Mouse (Mus musculus): ENCODE data around the gene Rps11. TPM values are rescaled to one million over a fixed set of nuclear protein-coding genes. Genes with fewer than 3 reads are reported as not detected.

The Rps11 gene
- total RNA-seq, 1 experiment: 1,746 TPM

DNA sequence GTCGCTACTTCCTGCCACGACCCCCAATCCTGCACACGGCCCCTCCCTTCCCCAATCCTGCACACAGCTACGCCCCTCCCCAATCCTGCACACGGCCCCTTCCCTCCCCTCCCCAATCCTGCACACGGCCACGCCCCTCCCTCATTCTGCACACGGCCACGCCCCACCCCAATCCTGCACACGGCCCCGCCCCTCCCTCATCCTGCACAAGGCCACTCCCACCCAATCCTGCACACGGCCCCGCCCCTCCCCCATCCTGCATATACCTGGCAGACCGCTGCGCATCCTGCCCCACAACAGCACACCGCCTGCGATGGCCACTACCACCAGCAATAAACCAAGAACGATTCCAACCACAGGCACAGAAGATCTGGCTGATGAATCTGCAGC is 30.7 kb downstream of the Rps11 start:
- H3K9ac ChIP-seq (ENCODE audit: insufficient read depth, low read depth, low read length, poor library complexity, severe bottlenecking): peak overlapping the region; percentile 13; the same call in 1 of the 2 replicates
- H3K4me3 ChIP-seq (ENCODE audit: insufficient read depth in 1 of 2, low read depth in 1 of 2, low read length in 2 of 2, poor library complexity in 1 of 2, severe bottlenecking in 1 of 2): no peak overlapping the region; a peak in 1 of 4 replicates
- TF ChIP-seq ZC3H11A (IDR thresholded peaks at IDR 0.05; ENCODE audit: borderline replicate concordance, low read depth, low read length) (no peak), ZNF384 (IDR thresholded peaks at IDR 0.05; ENCODE audit: low read depth, low read length) (no peak), HCFC1 (IDR thresholded peaks at IDR 0.05; ENCODE audit: borderline replicate concordance, insufficient read depth, low read length) (no peak), MAFK (IDR thresholded peaks at IDR 0.05; ENCODE audit: insufficient read depth, low read depth, low read length) (no peak), CHD2 (IDR thresholded peaks at IDR 0.05; ENCODE audit: low read depth, low read length) (no peak)
- in situ Hi-C loops (cut with MboI; ENCODE audit: low sequenced_read_pairs in 2 of 2, unreplicated experiment in 2 of 2): no loop called here
- no peaks in the 10 kb centered on the region for H3K36me3 ChIP-seq (ENCODE audit: control insufficient read depth, insufficient read depth, low read length, poor library complexity, severe bottlenecking)
- H3K4me1 ChIP-seq (ENCODE audit: control insufficient read depth in 2 of 2, insufficient read depth in 2 of 2, low read length in 2 of 2, poor library complexity in 1 of 2): peaks cover 4 to 27% of the 10 kb centered on the region in 2 experiments; a peak in 2 of 4 replicates
- DNase-seq (ENCODE audit: low read depth, low spot score): no peak
- no peak overlapping the region for H3K27ac ChIP-seq (ENCODE audit: insufficient read depth, low read depth, low read length, poor library complexity, severe bottlenecking)
- no peaks in the 10 kb centered on the region for H3K9me3 ChIP-seq (ENCODE audit: control insufficient read depth, insufficient read depth, low read depth, low read length)

DNA sequence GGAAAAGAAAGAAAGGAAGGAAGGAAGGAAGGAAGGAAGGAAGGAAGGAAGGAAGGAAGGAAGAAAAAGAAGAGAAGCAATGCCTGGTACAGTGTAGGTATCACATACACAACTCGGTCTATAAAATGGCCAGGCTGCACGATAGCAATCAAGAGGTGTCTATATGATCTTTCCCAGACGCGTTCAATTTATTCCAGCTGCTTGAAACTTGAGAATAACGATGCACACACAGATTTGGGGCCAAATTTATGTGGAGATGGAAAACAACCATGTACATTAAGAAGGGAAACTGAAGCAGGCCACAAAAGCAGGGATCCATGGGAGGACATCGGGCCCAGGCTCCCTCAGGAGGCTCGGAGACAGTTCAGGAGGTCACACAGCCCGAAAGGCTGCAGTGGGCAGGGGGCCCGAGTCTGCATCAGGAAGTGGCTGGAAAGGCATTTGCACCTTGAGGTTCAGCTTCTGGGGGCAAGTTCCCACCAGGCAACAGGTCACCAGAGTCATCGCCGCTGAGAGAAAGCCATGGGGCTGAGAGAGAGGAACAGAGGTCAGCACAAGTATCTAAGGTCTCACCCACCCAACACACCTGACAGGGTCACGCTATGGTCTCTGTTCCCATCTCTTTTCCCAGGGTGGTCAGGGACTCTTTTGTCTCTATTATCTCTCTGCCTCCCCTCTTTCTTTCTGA is 31.3 kb downstream of the Rps11 start:
- no peak for DNase-seq (ENCODE audit: low read depth, low spot score)
- TF ChIP-seq ZC3H11A (IDR thresholded peaks at IDR 0.05; ENCODE audit: borderline replicate concordance, low read depth, low read length): no peak
- TF ChIP-seq MAFK (IDR thresholded peaks at IDR 0.05; ENCODE audit: insufficient read depth, low read depth, low read length): no peak
- TF ChIP-seq CHD2 (IDR thresholded peaks at IDR 0.05; ENCODE audit: low read depth, low read length): no peak
- no peak for TF ChIP-seq ZNF384 (IDR thresholded peaks at IDR 0.05; ENCODE audit: low read depth, low read length)
- TF ChIP-seq HCFC1 (IDR thresholded peaks at IDR 0.05; ENCODE audit: borderline replicate concordance, insufficient read depth, low read length): no peak
- H3K4me1 ChIP-seq (ENCODE audit: control insufficient read depth in 2 of 2, insufficient read depth in 2 of 2, low read length in 2 of 2, poor library complexity in 1 of 2): peaks cover 4 to 29% of the 10 kb centered on the region in 2 experiments; a peak in 2 of 4 replicates
- H3K27ac ChIP-seq (ENCODE audit: insufficient read depth, low read depth, low read length, poor library complexity, severe bottlenecking): no peak overlapping the region
- no peaks in the 10 kb centered on the region for H3K36me3 ChIP-seq (ENCODE audit: control insufficient read depth, insufficient read depth, low read length, poor library complexity, severe bottlenecking)
- no peaks in the 10 kb centered on the region for H3K9me3 ChIP-seq (ENCODE audit: control insufficient read depth, insufficient read depth, low read depth, low read length)
- no peak overlapping the region for H3K4me3 ChIP-seq (ENCODE audit: insufficient read depth in 1 of 2, low read depth in 1 of 2, low read length in 2 of 2, poor library complexity in 1 of 2, severe bottlenecking in 1 of 2)
- in situ Hi-C loops (cut with MboI; ENCODE audit: low sequenced_read_pairs in 2 of 2, unreplicated experiment in 2 of 2): no loop called here
- peak overlapping the region; percentile 13; the same call in 1 of the 2 replicates for H3K9ac ChIP-seq (ENCODE audit: insufficient read depth, low read depth, low read length, poor library complexity, severe bottlenecking)

DNA sequence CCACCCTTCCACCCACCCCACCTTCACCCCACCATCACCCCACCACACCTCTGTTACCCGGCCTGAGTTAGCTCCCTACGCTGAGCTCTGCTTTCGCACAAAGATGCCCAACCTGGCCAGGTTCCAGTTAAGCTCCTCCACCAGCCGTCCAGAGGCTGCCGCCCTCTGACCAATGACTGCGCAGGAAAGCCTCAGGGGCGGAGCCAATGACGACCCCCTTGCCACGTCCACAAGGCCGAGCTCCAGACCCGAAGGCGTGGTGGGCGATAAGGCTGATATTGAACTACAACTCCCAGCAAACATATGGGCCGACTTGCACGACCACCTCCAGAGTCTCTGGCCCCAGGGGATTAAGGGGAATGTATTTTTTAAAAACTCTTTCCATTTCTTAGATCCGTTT is 32.2 kb downstream of the Rps11 start, which contains the start of gene Rcn3:
Gene Rcn3 (minus strand): TSS at position 174 of the 400 bp plus-strand sequence.
- Histone ChIP-seq H3K36me3 (ENCODE audit: control insufficient read depth, insufficient read depth, low read length, poor library complexity, severe bottlenecking) (no peaks in the 10 kb centered on the region), H3K4me1 (ENCODE audit: control insufficient read depth in 2 of 2, insufficient read depth in 2 of 2, low read length in 2 of 2, poor library complexity in 1 of 2) (peaks cover 4 to 27% of the 10 kb centered on the region in 2 experiments; a peak in 2 of 4 replicates), H3K9ac (ENCODE audit: insufficient read depth, low read depth, low read length, poor library complexity, severe bottlenecking) (peak within 1 kb of the TSS; percentile 64; the same call in 1 of the 2 replicates), H3K4me3 (ENCODE audit: insufficient read depth in 1 of 2, low read depth in 1 of 2, low read length in 2 of 2, poor library complexity in 1 of 2, severe bottlenecking in 1 of 2) (peak within 1 kb of the TSS; percentile 52 to 71), H3K9me3 (ENCODE audit: control insufficient read depth, insufficient read depth, low read depth, low read length) (no peaks in the 10 kb centered on the region), H3K27ac (ENCODE audit: insufficient read depth, low read depth, low read length, poor library complexity, severe bottlenecking) (no peak within 1 kb of the TSS)
- TF ChIP-seq HCFC1 (IDR thresholded peaks at IDR 0.05; ENCODE audit: borderline replicate concordance, insufficient read depth, low read length): peak; percentile 84
- no peak for TF ChIP-seq MAFK (IDR thresholded peaks at IDR 0.05; ENCODE audit: insufficient read depth, low read depth, low read length)
- in situ Hi-C loops (cut with MboI; ENCODE audit: low sequenced_read_pairs in 2 of 2, unreplicated experiment in 2 of 2): no loop called here
- DNase-seq (ENCODE audit: low read depth, low spot score): peak; percentile 83

DNA sequence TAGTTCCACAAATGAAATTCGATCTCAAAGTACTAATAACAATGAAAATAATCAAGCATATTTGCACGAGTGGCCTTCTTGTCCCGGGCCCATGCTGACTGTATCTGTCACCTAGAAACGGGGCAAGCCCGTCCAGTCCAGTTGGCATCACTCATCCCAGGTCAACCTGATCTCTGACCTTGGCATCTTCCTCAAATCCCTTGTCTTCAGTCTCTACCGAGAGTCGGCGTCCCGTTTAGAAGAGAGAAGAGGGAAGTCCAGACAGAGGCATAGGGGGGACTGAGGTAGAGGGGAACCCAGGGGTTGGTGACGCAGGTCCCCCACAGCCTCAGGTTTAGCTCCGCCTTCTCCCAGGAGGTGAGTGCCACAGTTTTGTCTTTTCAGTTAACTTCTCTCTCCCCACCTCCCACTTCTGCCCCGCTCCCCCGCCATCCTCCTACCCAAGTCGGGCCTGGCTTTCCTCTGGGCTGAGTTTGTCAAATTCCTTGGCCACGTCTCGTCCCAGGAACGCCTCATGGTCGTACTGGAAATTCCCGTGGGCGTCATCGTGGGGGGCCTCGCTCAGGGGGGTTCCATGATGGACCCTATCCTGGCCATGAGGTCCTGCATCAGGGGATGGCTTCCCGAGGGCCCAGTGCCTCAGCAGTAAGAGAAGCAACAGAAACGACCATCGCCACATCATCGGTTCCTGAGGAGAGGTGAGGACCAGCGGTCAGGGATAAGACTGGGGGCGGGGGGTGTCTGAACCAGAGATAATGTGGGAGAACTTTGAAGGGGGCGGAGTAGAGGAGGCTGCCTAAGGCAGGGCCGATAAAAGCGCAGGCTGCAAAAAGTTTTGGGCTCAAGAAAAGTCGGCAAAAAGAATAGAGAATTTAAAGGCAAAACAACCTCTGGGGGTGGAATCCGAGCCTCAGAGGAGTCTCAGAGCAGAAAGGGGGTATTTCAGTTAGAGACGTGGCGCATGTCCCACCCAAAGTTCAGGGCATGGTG is 32.9 kb downstream of the Rps11 start:
- TF ChIP-seq MAFK (IDR thresholded peaks at IDR 0.05; ENCODE audit: insufficient read depth, low read depth, low read length) (no peak), ZC3H11A (IDR thresholded peaks at IDR 0.05; ENCODE audit: borderline replicate concordance, low read depth, low read length) (no peak), HCFC1 (IDR thresholded peaks at IDR 0.05; ENCODE audit: borderline replicate concordance, insufficient read depth, low read length) (no peak), CHD2 (IDR thresholded peaks at IDR 0.05; ENCODE audit: low read depth, low read length) (no peak), ZNF384 (IDR thresholded peaks at IDR 0.05; ENCODE audit: low read depth, low read length) (no peak)
- Histone ChIP-seq H3K27ac (ENCODE audit: insufficient read depth, low read depth, low read length, poor library complexity, severe bottlenecking) (no peak overlapping the region), H3K9ac (ENCODE audit: insufficient read depth, low read depth, low read length, poor library complexity, severe bottlenecking) (peak overlapping the region; percentile 64; the same call in 1 of the 2 replicates), H3K36me3 (ENCODE audit: control insufficient read depth, insufficient read depth, low read length, poor library complexity, severe bottlenecking) (no peaks in the 10 kb centered on the region), H3K4me3 (ENCODE audit: insufficient read depth in 1 of 2, low read depth in 1 of 2, low read length in 2 of 2, poor library complexity in 1 of 2, severe bottlenecking in 1 of 2) (peak overlapping the region; percentile 52 to 71), H3K4me1 (ENCODE audit: control insufficient read depth in 2 of 2, insufficient read depth in 2 of 2, low read length in 2 of 2, poor library complexity in 1 of 2) (peaks cover 4 to 27% of the 10 kb centered on the region in 2 experiments; a peak in 2 of 4 replicates), H3K9me3 (ENCODE audit: control insufficient read depth, insufficient read depth, low read depth, low read length) (no peaks in the 10 kb centered on the region)
- in situ Hi-C loops (cut with MboI; ENCODE audit: low sequenced_read_pairs in 2 of 2, unreplicated experiment in 2 of 2): no loop called here
- no peak for DNase-seq (ENCODE audit: low read depth, low spot score)

All from ES-E14 (cell line).